Mouse (Mus musculus) retina, embryonic 14.5 days (tissue): ENCODE measurements at regions not wholly inside any gene's neighbourhood (a gene's known extent, or its start where the extent isn't known, plus 50 kb on each side); places are given as distances from the start of the nearest gene placed in this dataset.

ENCODE experiments used
- DNase-seq: peaks from one replicate; pipeline ENCODE4 v3.0.0-alpha.2; 2015; ENCODE audit warnings: low spot score

DNA sequence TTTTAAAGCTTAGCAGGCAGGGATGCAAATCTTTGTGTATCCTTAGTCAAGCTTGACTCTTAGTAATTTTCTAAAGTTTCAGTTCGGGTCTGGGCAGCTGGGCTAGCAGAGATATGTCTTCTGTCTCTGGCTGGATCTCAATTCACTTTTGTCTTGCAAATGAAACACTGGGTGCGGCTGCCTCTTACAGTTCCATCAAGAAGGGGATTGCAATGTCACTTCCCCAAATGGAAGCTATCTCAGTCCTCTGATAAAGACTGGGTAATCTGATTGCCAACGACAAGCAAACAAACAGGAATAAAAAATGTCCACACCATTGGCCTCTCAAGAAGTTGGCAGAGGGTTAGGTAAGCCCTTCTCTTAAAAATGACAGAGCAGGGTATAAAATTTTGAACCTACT, 314.1 kb upstream of the Fam19a5 start:
- DNase-seq, result no peak

DNA sequence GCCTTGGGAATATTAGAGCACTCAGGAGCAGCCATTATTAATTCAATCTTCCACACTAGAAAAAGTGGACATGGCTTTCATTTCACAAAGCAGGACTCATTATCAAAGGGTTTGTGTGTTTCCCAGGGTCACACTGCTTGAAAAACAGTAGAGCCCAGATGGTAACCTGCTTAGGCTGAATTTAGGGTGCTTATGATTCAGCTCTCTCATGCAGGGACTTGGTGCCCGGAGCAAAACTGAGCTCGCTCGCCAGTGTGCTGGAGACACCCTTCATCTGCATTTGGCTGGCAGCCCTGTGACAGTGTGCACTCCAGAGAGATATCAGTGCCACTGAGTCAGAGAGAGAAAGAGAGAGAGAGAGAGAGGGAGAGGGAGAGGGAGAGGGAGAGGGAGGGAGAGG, 308.0 kb upstream of the Fam19a5 start:
- no peak for DNase-seq

DNA sequence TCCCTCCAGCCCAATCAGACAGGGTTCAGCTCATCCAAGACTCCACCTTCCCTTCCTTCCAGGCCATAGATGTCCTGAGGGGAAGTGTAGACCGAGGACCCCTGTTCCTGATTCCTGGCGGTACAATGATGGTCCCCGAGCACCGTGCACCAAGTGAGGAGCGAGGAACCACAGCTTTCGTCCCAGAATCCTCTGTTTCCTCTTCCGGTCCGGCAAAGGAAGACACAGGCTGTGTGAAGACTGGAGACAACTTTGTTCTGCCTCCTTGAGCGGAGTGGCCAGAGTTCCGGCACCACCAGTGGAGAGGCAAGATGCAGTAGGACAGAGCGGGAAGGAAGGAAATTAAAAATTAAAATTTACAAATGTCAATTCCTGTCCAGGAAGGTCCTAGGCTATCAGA, 305.0 kb upstream of the Fam19a5 start:
- no peak for DNase-seq

- no peak for DNase-seq
Measured at GRCm38 (mm10) chr15:87261497-87261896, 282.6 kb upstream of the Fam19a5 start.

- no peak for DNase-seq
Measured at GRCm38 (mm10) chr15:87264906-87265305, 279.2 kb upstream of the Fam19a5 start.

GRCm38 (mm10) chr15:87290987-87291529, 253.0 kb upstream of the Fam19a5 start:
- DNase-seq, result no peak

DNA sequence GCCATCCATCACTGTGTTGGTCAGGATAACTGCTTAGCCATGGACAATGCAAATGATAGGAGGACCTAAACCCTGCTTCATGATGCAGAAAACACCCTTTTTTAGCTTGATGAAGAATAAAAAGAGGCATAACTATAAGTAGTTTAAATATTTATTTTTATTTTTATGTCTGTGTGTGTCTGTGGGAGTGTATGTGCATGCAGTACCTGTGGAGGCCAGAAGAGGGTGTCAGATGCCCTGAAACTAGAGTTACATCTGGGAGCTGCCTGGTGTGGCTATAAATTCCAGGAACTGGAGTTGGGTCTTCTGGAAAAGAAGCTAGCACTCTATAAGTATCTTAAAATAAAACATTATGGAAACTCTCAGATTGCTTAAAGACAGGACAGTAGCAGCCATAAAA, 224.2 kb upstream of the Fam19a5 start:
- DNase-seq, result no peak

DNA sequence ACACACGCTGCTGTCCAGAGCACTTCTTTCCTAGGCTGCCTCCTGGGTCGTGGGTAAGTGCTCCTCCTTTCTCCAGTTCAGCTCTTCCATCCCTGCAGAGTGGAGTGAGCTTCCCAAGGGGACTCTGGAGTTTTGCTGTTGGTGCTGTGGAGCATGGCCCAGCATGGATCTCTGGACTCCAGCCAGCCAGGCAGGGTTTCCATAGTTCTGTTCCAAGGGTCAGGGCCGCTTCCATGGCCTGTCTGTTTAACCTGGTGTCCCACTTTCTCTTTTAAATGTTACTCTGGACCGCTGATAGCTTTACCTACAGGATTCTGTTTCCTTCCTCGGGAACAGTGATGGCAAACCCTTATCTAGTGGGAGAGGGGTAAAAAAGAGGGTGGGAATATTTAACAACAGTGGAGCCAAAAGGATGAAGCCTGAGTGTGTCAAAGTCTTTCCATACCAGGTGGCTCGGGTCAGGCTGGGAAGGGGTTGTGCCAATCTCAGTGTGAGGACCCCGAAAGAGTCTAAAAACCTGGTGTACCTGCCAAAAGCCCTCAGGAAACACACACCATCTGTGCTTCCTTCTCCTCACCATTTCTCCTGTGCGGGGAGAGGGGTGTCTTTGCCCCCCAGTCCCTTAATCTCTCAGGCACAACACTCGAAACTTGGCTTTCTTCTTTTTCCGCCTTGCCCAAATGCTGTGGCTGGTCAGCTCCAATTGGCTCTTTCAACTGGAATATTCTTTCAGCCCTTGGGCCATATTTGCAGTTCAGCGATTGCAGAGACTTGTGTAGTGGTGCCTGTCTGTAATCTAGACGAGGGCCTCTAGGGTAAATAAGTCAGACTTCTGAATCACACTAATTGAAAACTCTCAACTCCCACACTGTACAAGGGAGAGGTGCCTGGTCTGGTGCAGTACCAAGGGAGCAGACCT, 222.8 kb upstream of the Fam19a5 start:
- DNase-seq, result no peak

DNA sequence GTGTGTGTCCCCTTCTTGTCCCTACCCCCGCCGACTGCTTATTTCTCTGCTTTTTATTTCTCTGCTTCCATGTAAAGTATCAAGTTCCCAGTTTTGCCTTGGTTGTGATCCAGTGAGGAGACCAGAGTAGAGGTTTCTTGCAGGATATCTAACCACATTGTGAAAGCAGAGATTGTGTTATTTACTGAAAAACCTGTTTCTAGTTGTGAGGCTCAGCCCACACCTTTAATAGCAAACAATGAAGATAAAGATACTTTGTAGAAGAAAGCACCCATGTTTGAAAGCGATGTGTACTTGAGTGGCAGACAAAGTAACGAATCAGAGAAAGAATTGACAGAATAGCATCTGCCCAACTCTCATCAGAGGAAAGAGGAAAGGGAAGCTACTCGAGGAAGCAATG, 218.7 kb upstream of the Fam19a5 start:
- no peak for DNase-seq

DNA sequence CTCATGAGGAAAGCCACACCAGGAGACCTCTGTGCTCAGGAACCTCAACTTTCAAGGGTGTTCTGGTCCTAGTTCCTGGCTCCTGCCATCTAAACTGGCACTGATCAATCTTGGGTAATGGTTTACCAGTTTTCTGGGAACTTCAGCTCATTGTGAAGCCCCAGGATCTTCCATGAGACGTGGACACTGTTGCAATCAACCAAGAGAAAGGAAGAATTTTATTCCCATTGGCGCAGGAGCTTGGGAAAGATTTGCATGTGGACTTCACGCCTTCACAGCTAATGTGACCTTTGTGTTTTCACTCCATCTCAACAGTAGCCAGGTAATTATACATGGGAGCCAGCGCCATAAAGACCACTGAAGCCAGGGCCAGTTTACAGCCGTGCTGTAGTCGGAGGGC, 217.8 kb upstream of the Fam19a5 start:
- no peak for DNase-seq

- no peak for DNase-seq
Measured at GRCm38 (mm10) chr15:87332441-87332840, 211.7 kb upstream of the Fam19a5 start.

DNA sequence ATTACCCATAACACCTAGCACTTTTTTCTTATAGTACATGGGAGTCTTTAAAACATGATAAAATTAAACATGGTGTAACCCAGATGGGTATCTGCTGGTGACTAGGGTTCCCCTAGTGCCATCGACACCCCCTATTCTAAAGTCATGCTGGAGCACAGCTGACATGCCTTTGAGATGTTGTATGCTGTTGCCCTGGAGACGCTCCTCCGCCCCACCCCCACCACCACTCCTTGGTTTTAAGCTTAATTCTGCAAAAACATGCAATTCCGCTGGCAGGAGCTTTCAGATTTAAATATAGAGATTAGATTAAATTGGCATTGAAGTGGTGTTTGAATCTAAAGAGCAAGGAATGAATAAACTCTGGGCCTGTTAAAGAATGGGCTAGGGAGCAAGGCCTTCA, 210.6 kb upstream of the Fam19a5 start:
- DNase-seq, result no peak

DNA sequence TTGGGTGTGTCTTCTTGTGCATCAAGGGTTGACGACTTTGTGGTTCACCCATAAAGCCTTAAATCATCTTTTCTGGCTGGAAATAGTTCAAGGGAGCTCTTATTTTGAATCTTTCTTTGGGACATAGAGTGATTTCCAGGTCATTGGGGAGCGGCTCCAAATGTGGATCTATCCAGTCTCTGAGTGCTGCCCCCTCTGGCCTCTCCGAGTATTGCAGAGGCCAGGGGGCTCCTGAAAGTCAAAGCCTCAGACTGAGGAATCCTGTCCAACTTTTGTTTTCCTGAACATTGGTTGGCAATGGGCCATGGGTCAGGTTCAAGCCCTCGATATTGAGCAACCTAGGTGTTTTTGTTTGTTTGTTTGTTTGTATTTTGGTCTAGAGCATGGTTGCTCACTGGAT, 209.7 kb upstream of the Fam19a5 start:
- DNase-seq, result peak; percentile 20

- no peak for DNase-seq
Measured at GRCm38 (mm10) chr15:87335324-87335723, 208.8 kb upstream of the Fam19a5 start.

GRCm38 (mm10) chr15:87335737-87336136, 208.4 kb upstream of the Fam19a5 start:
- DNase-seq, result no peak

- DNase-seq, result no peak
Measured at GRCm38 (mm10) chr15:87339904-87340303, 204.2 kb upstream of the Fam19a5 start.

DNA sequence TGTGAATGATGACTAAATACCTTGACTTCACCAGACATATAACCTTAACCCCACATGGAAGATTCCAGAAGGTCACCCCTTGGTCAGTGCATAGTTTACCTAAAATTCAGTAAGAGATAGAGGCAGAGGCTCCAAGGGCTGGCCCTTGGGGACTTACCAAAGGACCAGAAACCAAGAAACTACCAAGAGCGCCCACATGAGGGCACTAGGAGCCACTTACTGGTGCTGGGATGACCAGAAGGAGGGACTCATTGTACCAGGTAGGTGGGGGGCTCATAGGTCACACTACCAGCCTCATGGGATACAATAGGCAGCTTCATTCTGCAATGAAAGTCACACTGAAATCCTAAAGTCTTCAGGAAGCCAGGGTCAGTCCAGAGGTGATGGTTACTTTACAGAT, 201.4 kb upstream of the Fam19a5 start:
- peak; percentile 6 for DNase-seq

GRCm38 (mm10) chr15:87345826-87346225, 198.3 kb upstream of the Fam19a5 start:
- no peak for DNase-seq

DNA sequence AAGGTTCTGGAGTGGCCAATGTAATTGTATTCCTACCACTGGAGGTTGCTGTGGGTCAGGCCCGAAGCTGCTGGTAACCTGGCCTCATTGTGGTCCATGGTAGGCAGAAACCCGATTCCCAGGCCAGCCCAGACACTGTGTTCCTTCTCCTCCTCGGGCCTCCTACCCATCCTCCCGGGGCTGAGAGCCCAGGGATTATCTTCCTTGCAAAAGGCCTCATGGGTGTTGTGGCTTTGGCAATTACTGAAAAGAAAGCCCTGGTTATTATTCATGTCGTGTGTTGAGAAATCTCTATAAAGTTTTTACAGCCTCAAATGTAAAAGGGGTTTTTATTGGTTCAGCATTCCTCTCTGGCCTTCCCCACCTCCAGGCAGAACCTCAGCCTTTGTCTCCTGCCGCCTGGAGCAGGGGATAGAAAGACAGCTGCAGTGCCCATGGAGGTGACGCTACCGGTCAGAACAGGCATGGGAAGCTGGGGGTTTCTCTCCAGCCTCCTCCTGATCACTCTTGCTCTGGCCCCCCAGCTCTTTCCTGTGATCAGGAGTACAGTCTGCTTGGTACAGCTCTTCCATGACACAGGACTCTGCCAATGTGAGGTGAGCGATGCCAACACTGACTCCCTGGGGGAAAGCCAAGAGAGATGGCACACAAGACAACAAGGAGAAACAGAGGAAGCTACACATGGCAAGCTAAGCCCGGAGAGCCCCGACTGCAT, 194.4 kb upstream of the Fam19a5 start:
- DNase-seq, result no peak

DNA sequence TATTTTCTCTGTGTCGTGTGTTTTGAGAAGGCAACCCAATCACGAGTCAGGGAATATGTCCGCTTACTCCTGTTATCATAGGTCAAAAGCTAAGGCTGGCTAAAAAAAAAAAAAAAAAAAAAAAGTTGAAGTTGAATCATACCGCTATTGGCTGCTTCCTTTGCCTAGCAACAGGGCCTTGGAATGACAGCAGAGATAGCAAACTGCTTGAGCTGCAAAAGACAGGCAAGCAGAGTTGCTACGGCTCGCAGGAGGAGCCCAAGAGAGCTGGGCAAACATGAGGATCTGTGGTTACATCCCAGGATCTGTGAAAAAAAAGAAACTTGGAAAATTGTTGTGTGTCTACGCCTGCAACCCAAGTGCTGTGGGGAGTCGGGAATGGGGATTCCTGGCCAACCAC, 191.3 kb upstream of the Fam19a5 start:
- no peak for DNase-seq

DNA sequence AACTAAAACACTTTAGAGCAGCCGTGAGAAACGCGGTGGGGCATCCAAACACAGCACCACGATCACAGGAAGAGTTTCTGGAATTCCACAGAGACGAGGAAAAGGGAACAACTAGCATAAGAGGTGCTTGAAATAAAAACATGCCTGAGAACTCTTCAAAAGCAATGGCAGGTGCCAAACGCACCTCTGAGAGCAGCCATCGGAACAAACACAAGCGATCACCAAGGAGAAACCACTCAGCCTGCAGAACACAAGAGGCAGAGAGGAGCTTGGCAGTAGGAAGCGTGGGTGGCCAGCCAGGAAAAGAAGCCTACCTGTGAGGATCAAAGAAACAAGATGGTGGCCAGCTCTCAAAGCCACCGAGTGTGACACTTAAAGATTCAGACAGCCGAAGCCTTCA, 190.2 kb upstream of the Fam19a5 start:
- no peak for DNase-seq

GRCm38 (mm10) chr15:87360457-87360856, 183.6 kb upstream of the Fam19a5 start:
- DNase-seq, result no peak

DNA sequence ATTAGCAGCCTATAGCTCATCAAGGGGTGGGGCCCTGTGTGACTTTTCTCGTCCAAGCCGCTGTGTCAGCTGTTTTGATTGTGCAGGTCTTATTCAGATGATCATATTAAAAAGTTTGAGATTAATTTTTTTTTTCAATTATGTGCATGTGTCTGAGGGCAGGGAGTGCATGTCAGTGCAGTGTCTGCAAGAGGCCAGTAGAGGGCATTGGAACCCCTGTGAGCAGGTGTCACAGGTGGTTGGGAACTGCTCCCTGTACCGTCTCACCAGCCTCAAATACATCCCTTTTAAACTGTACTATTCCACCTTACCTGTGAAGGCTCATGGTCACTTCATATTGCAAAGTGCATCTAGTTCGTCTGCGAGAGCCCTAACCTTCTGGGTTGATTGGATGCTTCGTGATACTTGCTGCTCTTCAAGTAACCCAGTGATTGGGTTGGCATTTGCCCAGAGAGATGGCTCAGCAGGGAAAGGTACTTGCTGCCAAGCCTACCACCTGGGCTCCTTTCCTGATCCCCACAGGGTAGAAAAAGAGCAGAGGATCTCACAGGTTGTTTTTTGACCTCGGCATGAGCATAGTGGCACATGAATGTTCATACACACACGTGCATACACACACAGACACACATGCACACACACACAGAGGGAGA, 178.3 kb upstream of the Fam19a5 start:
- peak; percentile 39 for DNase-seq
